Mouse (Mus musculus): ENCODE data around the gene Vmn2r105.

The Vmn2r105 gene

DNA sequence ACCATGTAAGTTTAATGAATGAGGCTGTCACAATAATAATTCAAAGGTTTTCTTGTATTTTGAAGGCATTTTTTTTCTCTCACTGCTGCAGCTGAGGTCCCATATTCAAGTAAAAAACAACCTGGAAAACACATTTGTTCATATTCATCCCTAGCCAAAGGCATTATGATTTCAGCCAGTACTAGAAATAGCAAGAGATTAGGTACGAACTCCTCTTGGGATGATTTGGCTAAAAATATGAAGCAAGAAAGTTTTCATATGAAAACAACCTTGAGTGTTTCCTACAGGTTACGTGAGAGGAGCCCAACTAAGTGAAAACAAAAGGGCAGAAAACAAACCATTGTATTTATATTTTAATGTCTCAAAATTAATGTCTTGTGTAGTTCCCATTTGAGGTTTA is at the start of gene Vmn2r105:
TSS of gene Vmn2r105 (minus strand) at position 101 of the 400 bp plus-strand sequence.
- no peak for DNase-seq (ENCODE audit: low read depth, low spot score)

DNA sequence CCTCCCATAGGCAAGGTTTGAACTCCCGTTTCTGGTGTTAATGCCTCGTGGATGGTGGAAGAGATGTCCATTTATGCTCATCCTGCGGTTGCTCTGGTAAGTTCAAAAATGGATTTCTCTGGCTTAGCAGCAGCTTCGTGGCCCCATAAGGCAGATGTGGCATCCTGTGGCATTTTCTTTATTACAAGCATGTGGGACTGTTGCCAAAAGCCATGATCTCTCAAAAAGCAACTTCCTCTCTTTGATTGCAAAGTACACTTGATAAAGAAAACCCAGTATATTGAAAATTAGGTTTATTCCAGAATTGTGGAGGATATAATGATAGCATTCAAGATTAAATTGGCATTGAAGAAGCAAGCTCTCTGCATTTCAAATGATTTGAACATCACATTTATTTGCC is 20.7 kb upstream of the Vmn2r105 start:
- DNase-seq (ENCODE audit: low read depth, low spot score), result no peak

DNA sequence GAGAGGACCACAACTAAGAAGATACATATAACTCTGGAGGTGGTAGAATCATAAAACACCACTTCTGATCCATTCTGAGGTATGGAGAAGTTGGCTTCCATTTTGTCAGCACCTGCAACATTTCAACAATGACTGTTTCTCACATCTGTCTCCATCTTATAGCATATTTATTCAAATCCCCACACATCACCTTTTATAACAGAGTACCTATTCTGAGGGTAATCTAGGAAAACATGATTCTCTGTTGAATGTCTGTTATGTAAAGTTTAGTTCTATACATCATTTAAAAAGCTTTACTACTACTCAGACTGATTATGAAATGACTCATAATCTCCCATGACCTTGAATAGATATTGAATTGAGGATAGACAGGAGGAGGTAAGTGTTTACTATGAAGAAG is 51.9 kb downstream of the Vmn2r105 start, which contains the start of gene Fpr-rs6:
TSS of gene Fpr-rs6 (minus strand) at position 101 of the 400 bp plus-strand sequence.
- no peak for DNase-seq (ENCODE audit: low read depth, low spot score)
